Mouse (Mus musculus) cerebellum, adult 11 months (tissue): ENCODE results near the gene Zmynd10.

ENCODE experiments used
- DNase-seq: peaks from one replicate; pipeline ENCODE4 v3.0.0; 2022

The Zmynd10 gene

GRCm38 (mm10) chr9:107541005-107541404 lies 6.1 kb upstream of the Zmynd10 start:
- no peak for DNase-seq

- peak; percentile 92 for DNase-seq
Observed at GRCm38 (mm10) chr9:107541474-107542351, 5.4 kb upstream of the Zmynd10 start, which contains the start of the genes Cyb561d2 and Nprl2. Cyb561d2 (minus strand) TSS chr9:107542193. Nprl2 (plus strand) TSS chr9:107542226.

GRCm38 (mm10) chr9:107542352-107542686 lies 4.8 kb upstream of the Zmynd10 start:
- DNase-seq = no peak

GRCm38 (mm10) chr9:107542721-107543120 lies 4.4 kb upstream of the Zmynd10 start:
- no peak for DNase-seq

- DNase-seq = no peak
Observed at GRCm38 (mm10) chr9:107543299-107543698, 3.8 kb upstream of the Zmynd10 start.

GRCm38 (mm10) chr9:107544196-107544700 lies 2.9 kb upstream of the Zmynd10 start:
- DNase-seq = no peak

GRCm38 (mm10) chr9:107544729-107545128 lies 2.4 kb upstream of the Zmynd10 start:
- no peak for DNase-seq

- no peak for DNase-seq
Observed at GRCm38 (mm10) chr9:107545199-107545598, 1.9 kb upstream of the Zmynd10 start.

GRCm38 (mm10) chr9:107545602-107546001 lies 1.5 kb upstream of the Zmynd10 start:
- DNase-seq = peak; percentile 74

GRCm38 (mm10) chr9:107547957-107548356 lies 859 bp downstream of the Zmynd10 start:
- no peak for DNase-seq

- no peak for DNase-seq
Observed at GRCm38 (mm10) chr9:107548820-107549219, 1.7 kb downstream of the Zmynd10 start.

- DNase-seq = no peak
Observed at GRCm38 (mm10) chr9:107549297-107550074, 2.4 kb downstream of the Zmynd10 start.

- DNase-seq = no peak
Observed at GRCm38 (mm10) chr9:107550491-107551116, 3.5 kb downstream of the Zmynd10 start.

- no peak for DNase-seq
Observed at GRCm38 (mm10) chr9:107551117-107551889, 4.2 kb downstream of the Zmynd10 start, which contains the start of gene Rassf1. Rassf1 (plus strand) TSS chr9:107551555.

GRCm38 (mm10) chr9:107551890-107552355 lies 4.8 kb downstream of the Zmynd10 start:
- DNase-seq = no peak

- DNase-seq = no peak
Observed at GRCm38 (mm10) chr9:107552690-107553393, 5.7 kb downstream of the Zmynd10 start.

- DNase-seq = peak; percentile 61
Observed at GRCm38 (mm10) chr9:107553541-107554318, 6.6 kb downstream of the Zmynd10 start.

GRCm38 (mm10) chr9:107554319-107554825 lies 7.3 kb downstream of the Zmynd10 start:
- peak; percentile 95 for DNase-seq

- DNase-seq = no peak
Observed at GRCm38 (mm10) chr9:107555031-107555457, 7.9 kb downstream of the Zmynd10 start.

- no peak for DNase-seq
Observed at GRCm38 (mm10) chr9:107555701-107556100, 8.6 kb downstream of the Zmynd10 start.
